Mouse (Mus musculus) spleen, embryonic (tissue): ENCODE measurements around the gene Tcaim.
"Not testable (repeated sequence)": the region's sequence is repeated elsewhere in the genome, so short reads cannot be mapped to it uniquely, and the experiment has no call there.

Source experiments
- CTCF ChIA-PET: fragments of 350-600 bp; sonication (Branson Sonifier 250); formaldehyde crosslinking; loops from one replicate; lab custom pipeline; 2022; lab: Charles Lee

The Tcaim gene

DNA sequence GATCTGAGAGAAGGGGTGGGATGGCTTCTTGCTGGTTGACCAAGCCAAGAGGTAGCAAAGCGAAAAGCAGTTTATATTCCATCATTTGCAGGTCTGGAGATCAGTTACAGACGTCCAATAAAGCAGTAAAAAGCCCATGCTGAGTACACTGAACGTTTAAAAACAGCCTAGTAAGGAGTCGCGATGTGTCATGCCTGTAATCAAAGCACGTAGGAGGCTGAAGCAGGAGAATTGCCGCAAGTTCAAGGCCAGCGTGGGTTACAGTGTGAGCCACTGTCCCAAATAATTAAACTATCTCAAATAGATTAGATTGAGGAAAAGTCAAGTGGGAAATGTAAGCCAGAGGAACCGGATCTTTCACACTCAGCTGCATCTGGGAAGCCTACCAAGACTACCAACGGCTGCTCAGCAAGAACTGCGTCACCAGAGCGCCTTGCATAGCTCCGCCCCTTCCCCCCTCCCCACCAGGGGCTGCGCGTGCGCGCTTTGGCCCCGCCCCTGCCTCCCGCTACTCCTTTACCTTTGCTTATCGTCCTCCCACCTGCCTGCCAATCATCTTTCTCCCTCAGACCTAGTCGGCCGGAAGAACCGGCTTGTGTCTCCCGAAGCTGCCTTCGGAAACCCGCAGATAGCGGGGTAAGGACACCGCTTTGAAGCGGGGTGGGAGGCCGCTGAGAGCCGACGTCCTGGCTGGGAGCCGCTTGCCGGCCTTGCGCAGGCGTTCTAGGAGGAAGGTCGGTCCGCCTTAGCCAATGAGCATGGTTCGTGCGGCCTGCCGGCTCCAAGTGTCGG, at the start of gene Tcaim:
Gene Tcaim, plus strand, starts transcription at position 487 of the 792 bp plus-strand sequence.
- CTCF ChIA-PET: interaction anchor here (0.6 kb wide), 1 partner anchor 37 kb away, joined by 3 read pairs; no protein-coding TSS in a partner anchor

DNA sequence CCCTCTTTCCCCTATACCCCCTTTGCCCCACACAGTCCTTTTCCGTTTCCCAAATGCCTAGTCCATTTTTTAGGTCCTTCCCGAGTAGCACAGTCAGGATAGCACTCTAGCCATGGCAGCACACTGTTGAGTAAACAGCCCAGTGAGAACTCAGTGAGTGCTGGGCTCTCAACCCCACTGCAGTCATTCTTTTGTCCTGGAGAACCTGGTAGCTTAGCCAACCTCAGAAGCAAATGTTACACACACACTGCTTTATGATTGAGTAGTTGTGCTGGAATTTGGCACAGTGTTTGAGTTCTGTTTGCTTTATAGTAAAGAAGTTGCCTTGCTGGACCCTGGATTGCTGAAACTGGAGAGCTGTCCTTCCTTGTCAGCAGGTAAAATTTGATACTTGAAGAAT, 47.7 kb upstream of the Tcaim start:
- CTCF ChIA-PET: no interaction called here

DNA sequence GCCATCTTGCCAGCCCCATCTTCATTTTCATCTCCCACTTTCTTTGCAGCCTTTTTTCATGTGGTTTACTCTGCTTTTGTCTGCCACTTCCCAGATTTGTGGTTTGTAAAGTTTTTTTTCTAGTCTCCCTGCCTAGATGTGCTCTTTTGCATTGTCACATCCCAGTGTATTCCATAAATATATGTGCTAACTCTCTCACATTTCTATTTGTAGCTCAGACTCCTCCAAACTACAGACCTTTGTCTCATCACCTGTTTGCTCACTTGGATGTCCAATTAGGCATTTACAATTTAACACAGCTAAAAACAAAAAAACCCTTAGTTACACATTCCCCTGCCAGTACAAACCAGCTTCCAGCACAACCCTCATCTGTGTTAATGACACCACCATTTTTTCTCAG, 45.2 kb upstream of the Tcaim start:
- CTCF ChIA-PET: no interaction called here

DNA sequence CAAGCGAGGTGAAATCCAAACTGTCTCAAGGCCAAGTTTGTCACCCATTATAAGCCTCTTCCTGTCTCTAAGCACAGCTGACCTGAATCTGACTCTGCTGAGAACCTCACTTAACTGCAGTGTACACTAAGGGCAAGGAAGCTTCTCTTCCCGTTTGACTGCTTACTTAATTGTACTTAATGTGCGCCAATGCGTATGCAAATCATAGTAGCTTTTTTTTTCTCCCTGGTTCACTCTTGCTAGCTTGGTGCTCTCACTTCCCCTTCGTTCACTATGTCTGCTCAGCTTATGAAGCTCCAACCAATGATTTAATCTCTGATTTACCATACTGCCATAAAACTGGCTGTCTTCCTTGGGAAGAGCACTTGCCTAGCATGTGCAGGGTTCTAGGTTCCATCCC, 20.1 kb upstream of the Tcaim start:
- CTCF ChIA-PET: no interaction called here

DNA sequence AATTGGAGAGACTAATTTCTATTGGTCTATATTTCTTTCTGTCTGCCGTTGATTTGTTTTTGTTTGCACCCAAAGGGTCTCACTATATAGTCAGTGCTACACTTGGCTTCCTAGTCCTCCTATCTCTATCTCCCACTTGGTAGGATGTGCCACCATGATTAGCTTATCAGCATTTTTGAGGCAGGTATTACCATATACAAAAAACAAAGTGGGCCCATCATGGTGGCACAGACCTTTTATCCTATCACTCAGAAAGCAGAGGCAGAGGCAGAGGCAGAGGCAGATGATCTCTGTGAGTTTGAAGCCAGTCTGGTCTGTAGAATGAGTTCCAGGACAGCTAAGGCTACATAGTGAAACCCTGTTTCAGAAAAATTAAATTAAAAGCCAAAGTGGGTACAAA, 18.8 kb upstream of the Tcaim start:
- CTCF ChIA-PET: no interaction called here

DNA sequence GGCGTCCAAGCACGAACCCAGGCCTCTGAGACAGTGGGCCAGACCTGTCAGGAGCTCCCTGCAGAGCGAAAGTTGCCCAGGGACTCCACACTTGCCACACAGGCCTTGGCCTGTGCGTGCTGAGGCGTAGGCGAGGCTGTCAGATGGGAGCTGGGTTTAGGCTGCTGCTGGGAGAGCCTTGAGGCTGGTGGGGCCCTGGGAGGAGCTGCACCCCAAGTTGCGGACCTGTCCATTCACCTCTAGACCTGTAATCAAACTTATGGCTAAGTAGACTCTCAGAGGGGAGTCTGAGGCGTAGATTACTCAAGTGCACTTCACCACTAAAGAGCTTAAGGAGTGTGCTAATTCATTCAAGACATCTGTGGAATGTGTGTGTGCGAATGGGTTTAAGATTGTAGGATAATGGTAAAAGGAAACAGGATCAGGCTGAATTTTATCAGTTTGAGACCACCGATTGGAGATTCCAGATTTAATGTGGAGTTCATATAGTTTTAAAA, 554 bp downstream of the Tcaim start:
- CTCF ChIA-PET: interaction anchor here (0.6 kb wide), 1 partner anchor 38 kb away, joined by 3 read pairs; no protein-coding TSS in a partner anchor

DNA sequence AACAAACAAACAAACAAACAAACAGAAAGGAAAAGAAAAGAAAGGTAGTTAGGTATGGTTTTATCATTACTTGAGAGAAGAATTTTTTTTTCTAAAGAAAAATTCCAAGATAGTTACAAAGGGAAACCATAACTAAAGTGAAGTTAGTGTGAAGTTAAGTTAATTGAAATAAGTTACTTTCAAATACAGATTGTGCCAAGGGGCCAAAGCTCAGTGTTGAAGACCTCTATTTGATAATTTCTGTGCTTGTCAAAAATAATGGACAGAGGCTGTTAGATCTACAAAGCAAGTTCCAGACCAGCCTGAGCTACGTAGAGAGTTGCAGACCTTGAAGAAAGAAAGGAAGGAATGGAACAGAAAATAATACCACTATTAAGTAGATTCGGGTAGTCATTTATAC, 1.8 kb downstream of the Tcaim start:
- CTCF ChIA-PET: interaction anchor here (0.6 kb wide), 1 partner anchor 1475 kb away, joined by 24 read pairs; no protein-coding TSS in a partner anchor

DNA sequence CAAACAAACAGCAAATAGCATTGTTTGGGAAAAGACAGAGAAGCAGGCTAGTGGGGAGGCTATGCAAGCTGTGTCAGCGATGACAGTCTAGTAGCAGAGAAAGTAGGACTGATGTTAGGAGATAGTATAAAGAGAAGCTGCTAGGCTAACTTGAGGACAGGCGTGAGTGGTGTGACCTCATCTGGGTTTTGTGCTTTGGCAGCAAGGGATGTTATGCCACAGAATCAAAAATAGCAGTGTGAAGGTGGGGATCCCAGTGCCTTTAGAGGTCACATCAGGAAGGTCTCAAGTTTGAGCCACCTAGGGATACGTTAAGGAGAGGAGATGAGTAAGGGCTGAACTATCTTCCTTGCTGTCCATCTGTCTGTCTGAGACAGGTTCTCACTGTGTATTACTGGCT, 4.9 kb downstream of the Tcaim start:
- CTCF ChIA-PET: no interaction called here

DNA sequence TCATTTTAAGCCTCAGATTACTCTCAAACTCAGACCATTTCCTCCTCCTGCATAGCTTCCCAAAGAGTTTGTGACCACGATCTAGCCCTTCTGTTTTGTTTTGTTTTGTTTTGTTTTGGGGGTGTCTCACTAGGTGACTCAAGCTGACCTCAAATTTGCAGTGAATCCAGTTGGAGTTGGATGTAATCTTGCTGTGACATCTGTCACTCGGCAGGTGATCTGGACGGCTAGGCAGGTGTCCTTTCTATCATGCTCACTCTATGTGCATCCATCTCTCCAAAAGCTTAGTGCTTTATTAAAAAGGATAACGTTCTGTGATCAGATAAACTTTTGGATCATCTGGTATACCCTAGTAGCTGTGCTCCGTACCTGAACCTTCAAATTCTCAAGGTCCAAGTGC, 7.0 kb downstream of the Tcaim start:
- CTCF ChIA-PET: no interaction called here

DNA sequence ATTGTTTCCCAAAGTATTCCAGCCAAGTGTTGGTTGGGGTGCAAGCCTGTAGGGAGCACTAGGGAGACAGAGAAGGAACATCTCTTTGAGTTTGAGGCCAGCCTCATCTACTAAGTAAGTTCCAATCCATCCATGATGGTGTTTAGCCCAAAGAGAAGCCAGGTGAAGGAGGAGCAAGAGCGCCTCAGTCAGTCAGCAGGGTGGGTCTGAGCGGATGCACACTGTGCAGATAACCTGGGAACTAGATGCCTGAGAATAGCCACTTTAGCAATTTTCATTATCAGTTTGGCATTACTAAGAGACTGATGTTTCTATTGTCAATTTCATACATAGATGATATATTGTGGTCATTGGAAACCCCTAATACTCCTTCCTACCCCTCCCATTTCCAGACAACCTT, 9.4 kb downstream of the Tcaim start:
- CTCF ChIA-PET: no interaction called here

DNA sequence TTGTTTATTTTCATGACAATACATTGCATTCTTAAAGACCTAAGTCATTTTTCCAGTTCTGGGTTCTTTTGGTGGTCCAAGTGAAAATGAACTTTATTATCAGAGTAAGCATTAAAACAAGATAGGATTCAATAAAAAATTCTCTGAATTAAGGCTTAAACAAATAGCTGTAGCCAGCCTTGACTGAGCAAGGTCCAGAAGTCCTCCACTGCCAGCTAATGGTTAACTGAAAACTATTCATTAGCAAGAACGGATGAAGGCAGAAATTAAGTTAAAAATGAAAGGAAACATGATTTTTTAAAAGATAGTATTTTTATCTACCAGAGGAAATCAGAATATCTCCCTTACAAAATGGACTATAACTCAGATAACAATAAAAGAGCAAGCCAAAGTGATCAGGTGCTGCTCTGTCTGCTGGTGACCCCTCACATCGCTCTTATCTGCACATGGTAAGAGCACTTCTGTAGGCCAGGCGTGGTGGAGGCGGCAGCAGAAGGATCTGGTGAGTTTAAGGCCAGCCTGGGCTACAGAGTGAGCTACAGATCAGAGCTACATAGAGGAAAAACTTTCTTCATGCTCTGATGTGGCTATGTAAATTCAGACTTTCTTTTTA, 10.0 kb downstream of the Tcaim start:
- CTCF ChIA-PET: no interaction called here

DNA sequence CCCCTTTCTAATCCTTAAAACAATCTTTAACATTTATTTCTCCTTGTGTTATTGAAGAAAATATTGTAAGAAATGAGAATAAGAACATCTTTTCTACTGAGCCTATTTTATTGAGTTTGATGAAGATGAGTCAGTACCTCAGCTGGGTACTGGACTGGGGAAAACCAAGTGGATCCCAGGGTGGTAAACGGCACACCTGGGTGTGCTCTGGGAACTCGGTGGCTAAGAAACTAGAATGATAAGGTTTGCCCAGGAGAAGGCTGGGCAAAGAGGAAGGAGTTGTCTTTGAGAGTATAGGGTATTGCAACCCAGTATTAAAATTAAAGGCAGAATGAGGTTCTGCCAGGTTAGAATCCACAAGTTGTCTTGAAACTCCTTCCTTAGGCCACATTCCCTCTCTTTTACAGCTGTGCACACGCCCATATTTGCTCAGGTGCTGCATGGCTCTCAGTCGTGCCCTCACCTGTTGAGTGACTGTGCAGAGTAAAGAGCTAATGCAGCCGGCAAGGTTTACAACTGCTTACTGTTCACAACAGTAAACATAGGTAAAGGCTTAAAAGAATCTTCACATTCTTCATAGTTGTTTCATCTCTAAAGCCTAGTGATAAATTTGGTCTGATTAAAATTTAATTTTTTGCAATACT, 18.2 kb downstream of the Tcaim start:
- CTCF ChIA-PET: no interaction called here

DNA sequence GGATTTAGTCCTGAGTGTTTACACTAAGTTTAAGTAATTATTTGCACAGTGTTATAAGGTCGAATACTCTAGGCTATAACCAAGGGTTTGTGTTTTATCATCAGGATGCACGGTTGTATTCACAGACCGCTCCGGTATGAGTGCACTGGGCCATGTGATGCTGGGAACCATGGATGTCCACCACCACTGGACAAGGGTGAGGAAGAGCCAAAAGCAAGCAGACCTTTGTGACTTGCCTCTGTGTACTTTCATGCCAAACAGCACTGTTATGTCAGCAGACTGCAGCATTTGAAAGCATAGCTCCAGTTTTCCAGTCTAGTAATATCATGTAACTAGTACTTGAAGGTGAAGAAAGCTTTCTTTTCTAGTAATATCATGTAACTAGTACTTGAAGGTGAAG, 21.4 kb downstream of the Tcaim start:
- CTCF ChIA-PET: no interaction called here

DNA sequence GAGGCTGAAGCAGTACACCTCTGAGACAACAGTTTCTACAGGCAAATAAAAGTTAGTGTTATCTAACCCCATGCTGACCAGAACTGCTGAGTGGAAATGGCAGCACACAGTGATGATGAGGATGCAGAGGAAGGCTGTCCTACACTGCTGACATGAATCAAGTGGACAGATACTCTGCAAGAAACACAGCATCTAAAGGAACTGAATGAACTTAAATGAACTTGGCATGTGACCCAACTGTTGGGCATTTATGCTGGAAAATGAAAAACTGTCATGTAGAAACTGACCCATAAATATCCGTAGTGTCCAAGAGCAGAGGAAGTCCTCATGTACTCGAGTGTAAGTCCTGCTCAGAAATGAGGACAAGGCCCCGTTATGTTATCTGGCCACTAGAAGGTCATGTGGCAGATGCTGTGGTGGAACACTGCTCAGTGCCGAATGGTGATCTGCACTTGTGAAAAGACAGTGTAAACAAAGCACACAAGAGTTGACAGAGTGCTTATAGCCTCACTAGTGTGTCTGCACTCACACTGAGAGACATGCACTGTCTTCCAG, 24.6 kb downstream of the Tcaim start:
- CTCF ChIA-PET: no interaction called here

DNA sequence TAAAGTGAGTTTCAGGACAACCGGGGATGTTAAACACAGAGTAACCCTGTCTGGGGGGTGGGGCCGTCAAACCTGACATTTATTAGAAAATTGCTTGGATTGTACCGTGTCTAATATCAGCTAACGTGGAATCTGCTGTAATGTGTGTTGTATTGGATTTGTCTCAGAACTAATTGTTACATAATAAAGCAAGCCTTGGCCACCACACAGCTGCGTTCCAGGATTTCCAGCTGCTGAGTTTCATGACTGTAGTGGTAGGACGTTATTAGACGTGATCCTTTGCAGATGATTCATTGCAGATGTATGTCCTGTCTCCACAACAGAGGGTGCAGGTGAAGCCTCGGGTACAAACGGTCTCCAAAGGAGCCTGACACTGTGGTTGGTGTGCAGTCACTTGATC, 30.8 kb downstream of the Tcaim start:
- CTCF ChIA-PET: no interaction called here

DNA sequence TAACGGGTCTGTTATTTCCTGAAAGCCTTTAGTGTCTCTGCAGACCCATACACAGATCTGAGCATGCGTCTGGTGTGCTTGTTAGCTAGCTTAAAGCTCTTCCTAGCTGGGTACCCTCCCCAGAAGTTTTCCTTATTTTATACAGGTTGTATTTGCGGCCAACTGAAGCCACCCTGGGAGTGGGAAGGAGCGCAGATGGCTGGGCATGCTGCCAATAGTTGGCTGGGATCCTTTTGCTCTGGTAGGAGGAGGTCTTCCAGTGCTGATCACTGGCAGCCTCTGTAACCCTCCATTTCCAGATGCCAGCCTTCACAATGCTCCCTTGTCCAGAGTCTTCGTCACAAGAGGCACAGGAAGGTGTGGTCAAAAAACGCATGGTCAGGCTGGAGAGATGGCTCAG, 31.5 kb downstream of the Tcaim start:
- CTCF ChIA-PET: interaction anchor here (0.6 kb wide), 1 partner anchor 1466 kb away, joined by 3 read pairs; no protein-coding TSS in a partner anchor

DNA sequence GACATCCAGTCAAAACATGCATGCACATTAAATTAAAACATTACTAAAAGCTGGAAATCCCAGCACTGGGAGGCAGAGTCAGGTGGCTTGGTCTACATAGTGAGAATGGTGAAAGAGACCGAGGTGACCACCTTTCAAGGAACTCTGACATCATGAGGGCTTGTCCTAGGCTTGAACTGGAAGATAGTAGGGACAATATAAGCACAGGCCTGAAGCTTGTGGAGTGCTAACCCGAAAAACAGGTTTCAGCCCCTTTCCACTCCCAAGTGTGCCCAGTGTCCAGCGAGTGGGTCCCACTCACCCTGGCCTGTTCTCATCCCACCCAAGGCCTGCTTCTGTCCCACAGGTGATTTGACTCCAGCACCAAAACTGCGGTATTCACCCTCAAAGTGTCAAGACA, 31.9 kb downstream of the Tcaim start:
- CTCF ChIA-PET: interaction anchor here (0.6 kb wide), 1 partner anchor 1466 kb away, joined by 3 read pairs; no protein-coding TSS in a partner anchor

DNA sequence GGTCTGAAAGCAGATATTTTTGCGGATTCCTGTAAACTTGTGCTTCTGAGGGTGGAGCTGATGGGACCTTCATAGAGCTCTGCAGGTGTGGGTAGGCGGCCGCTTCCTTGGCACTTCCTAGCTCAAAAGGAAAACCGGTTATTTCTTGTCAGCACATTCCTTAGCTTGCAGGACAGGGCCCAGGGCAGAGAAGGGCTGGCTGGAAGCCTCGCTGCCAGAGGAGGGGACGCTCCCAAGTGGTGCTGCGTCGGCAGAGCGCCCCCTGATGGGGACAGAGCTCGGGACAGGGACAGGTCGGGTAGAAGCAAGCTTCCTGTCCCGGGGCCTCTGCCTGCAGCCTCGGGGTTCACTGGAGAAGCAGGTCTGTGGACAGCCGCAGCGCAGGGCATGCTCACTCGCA, 32.3 kb downstream of the Tcaim start:
- CTCF ChIA-PET: no interaction called here

DNA sequence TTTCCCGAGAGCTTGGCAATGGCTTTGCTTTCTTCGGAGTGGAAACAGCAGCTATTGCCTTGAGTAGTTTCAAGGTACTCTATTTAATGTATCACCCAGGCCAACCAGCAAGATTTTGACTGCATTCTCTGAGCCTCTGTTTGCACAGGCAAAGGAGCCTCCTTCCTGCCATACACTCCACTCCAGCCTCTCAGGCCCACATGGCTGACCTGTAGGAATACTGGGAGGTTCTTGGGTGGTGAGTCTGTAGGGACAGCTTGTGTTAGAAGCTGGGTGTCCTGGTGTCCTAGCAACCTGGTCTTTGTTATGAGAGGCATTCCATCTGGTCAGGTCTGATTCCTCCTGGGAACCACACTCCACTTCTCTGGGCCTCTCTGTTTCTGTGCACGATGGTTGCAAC, 38.4 kb downstream of the Tcaim start, which contains the start of gene Gm35549:
Gene Gm35549, minus strand, starts transcription at position 276 of the 400 bp plus-strand sequence.
- CTCF ChIA-PET: no interaction called here

DNA sequence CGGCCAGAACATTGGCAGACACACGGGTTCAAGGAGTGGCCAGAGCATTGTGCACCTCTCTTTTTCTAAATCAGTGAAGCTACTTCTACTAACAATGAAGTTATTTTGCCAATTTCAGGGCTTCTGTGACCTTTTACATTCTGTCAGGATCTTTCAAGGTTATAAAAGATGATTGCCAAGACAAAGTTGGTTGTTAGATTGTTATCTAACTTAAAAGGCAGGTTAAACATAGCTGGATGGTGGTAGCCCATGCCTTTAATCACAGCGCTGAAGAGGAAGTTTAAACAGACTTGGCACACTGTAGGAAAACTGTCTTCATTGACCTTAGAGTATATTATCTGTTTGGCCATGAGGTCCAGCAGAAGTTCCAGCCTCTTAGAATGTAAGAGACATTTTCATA, 40.3 kb downstream of the Tcaim start:
- CTCF ChIA-PET: no interaction called here

DNA sequence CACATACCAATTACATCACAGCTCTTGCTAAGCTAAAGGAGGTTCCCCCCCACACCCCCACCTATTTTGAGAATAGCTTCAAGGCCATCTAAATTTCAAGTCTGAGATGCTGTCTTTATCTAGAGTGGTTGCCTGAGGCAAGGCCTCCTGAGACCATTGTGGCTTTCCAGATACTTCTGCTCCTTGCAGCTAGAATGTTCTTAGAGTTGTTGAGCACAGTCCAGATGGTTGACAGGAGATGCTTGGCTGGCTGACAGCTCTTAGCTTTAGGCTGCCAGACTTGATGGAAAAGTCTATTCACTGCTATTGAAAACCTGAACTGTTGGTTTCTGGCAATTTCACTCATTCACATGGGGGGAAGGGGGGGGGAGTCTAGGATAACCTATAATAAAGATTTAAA, 40.8 kb downstream of the Tcaim start:
- CTCF ChIA-PET: no interaction called here

DNA sequence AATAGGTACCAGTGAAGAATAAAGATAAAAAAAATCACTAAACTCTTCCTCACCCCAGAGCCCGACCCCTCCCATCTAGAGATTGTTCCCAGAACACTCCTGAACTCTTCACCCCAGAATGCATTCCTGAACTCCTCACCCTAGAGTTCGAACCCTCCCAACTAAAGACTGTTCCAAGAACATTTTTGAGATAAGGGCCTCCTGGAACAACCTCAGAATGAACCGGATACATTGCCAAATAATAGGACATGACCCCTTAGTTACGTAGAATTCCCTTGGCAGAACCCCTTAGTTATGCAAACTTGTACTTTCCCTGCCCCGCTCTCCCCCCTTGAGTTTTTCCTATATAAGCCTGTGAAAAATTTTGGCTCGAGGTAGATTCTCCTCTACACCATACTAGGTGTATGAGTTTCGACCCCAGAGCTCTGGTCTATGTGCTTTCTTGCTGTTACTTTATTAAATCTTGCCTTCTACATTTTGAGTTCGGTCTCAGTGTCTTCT, 42.5 kb downstream of the Tcaim start:
- CTCF ChIA-PET: not testable (repeated sequence)
